Mouse (Mus musculus) small intestine, adult 2 months (tissue): Measurements from ENCODE around the gene Fam186b.

Experiments
- CTCF ChIP-seq: fragments of 200-500 bp; IDR thresholded peaks from 2 replicates; pipeline ENCODE4 v1.5.1; 2012; ENCODE audit warnings: low read depth, mild to moderate bottlenecking, control low read depth, inconsistent platforms, low read length, moderate library complexity, mixed read lengths; ENCODE audit not compliant: insufficient replicate concordance, insufficient read length; ENCODE audit errors: extremely low read depth
- POLR2A ChIP-seq: fragments of 200-500 bp; IDR thresholded peaks from 2 replicates; pipeline ENCODE4 v1.6.1; 2012; ENCODE audit warnings: low read depth, mild to moderate bottlenecking, control low read depth, inconsistent platforms, low read length, moderate library complexity

GRCm38 (mm10) chr15:99332111-99332510, 36.4 kb upstream of the Fam186b start:
- TF ChIP-seq CTCF: no peak
- TF ChIP-seq POLR2A: no peak
